Mouse (Mus musculus): ENCODE data around the gene Ssh1. TPM values are rescaled to one million over a fixed set of nuclear protein-coding genes. Genes with fewer than 3 reads are reported as not detected.

Gene Ssh1
- polyA plus RNA-seq, 1 experiment from 2014 or later, result 5.3 TPM

DNA sequence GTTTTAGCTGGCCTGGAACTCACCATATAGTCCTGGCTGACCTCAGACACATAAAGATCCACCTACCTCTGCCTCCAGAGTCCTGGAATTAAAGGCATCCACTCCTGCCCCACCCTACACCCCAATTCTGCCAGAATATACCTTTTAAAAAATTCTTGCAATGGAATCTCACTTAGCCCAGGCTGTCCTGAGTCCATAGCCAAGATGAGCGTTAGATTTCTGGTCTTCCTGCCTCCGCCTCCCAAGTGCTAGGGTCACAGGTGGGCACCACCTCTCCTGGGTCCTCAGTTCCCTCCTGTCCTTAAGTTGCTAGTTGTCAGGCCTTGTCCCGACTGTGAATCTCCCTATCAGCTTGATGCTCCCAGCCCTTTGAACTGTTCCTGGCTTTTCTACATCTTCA, 61.4 kb downstream of the Ssh1 start:
- Histone ChIP-seq H3K4me3 (ENCODE audit: low read depth, low read length) (no peak overlapping the region), H3K36me3 (ENCODE audit: control insufficient read depth, insufficient read depth, low read length) (no peaks in the 10 kb centered on the region), H3K9me3 (ENCODE audit: control insufficient read depth, low read length) (peaks cover 3% of the 10 kb centered on the region; the same call in 1 of the 2 replicates), H3K9ac (ENCODE audit: low read length) (no peak overlapping the region), H3K4me2 (replicated peaks; ENCODE audit: low read depth) (no peak overlapping the region), H3K27me3 (ENCODE audit: control insufficient read depth, insufficient read depth, low read length) (no peaks in the 10 kb centered on the region), H3K27ac (replicated peaks) (no peak overlapping the region), H3K4me1 (replicated peaks; ENCODE audit: control insufficient read depth, insufficient read depth) (peaks cover 5% of the 10 kb centered on the region; the same call in 1 of the 2 replicates)
- no peak for ATAC-seq (ENCODE audit: low FRiP score, low TSS enrichment)
- TF ChIP-seq EP300 (optimal IDR thresholded peaks at IDR 0.05), result no peak
- no peak for TF ChIP-seq CTCF (IDR thresholded peaks at IDR 0.05; ENCODE audit: low read depth)
- 66% methylated on average over 3 of the region's 3 CpGs for WGBS
- no peak for DNase-seq (ENCODE audit: low spot score)

DNA sequence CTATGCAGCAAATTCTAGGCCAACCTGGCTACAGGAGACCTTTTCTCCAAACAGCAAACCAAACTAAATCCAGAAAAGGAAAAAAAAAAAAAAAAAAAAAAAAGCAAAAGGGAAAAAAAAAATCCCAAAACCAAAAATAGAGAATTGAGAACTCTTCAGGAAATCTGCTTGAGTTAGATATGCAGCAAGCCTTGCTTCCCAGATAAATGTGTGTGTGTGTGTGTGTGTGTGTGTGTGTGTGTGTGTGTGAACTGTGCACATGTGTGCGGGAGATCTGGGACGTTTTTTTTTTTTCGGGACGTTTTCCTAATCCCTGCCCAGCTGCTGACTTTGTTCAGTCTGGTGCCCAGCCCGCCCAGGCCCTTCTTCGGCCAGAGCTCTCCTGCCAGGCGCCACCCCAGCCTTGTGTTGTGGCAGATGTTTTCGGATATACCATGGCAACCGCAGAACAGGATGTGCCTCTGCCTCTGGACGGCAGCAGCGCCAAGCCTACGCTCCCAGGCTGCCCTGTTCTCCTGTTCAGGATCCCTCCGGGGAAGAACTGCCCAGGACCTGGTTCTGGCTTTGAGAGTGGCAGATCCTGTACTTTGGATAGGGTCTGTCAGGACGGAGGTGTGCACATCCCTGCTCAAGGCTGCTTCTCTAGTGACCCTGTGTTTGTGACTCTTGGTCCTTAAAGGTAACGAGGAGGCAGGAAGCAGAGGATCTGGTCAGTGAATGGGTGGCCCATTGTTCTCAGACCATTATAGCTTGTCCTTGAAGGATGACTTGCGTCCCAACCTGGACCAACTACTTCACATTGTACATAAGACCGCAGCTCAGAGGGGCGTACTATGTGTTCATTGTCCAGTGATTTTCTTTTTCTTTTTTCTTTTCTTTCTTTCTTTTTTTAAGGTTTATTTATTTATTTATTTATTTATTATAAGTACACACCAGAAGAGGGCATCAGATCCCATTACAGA, 62.8 kb downstream of the Ssh1 start:
- ATAC-seq (ENCODE audit: low FRiP score, low TSS enrichment) (peak; percentile 84), DNase-seq (ENCODE audit: low spot score) (peak; percentile 66)
- Histone ChIP-seq H3K36me3 (ENCODE audit: control insufficient read depth, insufficient read depth, low read length) (no peaks in the 10 kb centered on the region), H3K27me3 (ENCODE audit: control insufficient read depth, insufficient read depth, low read length) (no peaks in the 10 kb centered on the region), H3K9ac (ENCODE audit: low read length) (no peak overlapping the region), H3K9me3 (ENCODE audit: control insufficient read depth, low read length) (peaks cover 3% of the 10 kb centered on the region; the same call in 1 of the 2 replicates), H3K27ac (replicated peaks) (peak overlapping the region; percentile 69), H3K4me3 (ENCODE audit: low read depth, low read length) (no peak overlapping the region), H3K4me2 (replicated peaks; ENCODE audit: low read depth) (0 out of 2 replicates have a peak overlapping the region, but pooled peaks have one; percentile 0), H3K4me1 (replicated peaks; ENCODE audit: control insufficient read depth, insufficient read depth) (peaks cover 5% of the 10 kb centered on the region; the same call in 1 of the 2 replicates)
- 29% methylated on average over 18 of the region's 18 CpGs for WGBS
- TF ChIP-seq EP300 (optimal IDR thresholded peaks at IDR 0.05) (no peak), CTCF (IDR thresholded peaks at IDR 0.05; ENCODE audit: low read depth) (peak; percentile 21; the same call in 1 of the 2 replicates)

DNA sequence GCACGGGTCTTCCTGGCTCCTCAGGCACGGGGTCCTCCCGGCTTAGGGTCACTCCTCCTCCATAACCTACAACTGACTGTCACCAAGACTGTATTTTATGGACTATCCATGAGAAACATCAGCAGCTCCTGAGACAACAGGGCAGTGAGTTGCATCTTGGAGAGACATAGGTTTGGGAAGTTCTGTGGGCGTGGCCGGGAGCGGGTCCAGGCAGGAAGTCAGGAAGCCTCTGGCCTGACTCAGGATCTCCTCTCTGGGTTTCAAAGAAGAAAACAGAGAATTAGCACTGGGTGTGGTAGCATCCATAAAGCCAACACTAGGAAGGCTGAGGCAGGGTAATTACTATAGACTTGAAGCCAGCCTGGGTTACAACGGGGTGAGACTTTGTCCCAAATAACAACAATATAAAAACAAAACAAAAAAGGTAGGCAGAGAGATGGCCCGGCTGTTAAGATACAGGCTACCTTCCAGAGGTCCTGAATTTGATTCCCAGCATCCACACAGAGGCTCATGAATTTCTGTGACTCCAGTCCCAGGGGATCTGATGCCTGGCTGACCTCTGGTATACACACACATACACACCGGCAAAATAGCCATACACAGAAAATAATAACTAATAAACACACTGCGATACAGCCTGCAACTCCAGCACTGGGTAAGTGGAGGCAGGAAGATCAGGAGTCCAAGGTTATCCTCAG, 63.6 kb downstream of the Ssh1 start:
- Histone ChIP-seq H3K27me3 (ENCODE audit: control insufficient read depth, insufficient read depth, low read length) (no peaks in the 10 kb centered on the region), H3K4me1 (replicated peaks; ENCODE audit: control insufficient read depth, insufficient read depth) (peaks cover 5% of the 10 kb centered on the region; the same call in 1 of the 2 replicates), H3K9me3 (ENCODE audit: control insufficient read depth, low read length) (peaks cover 3% of the 10 kb centered on the region; the same call in 1 of the 2 replicates), H3K4me3 (ENCODE audit: low read depth, low read length) (no peak overlapping the region), H3K4me2 (replicated peaks; ENCODE audit: low read depth) (no peak overlapping the region), H3K9ac (ENCODE audit: low read length) (no peak overlapping the region), H3K36me3 (ENCODE audit: control insufficient read depth, insufficient read depth, low read length) (no peaks in the 10 kb centered on the region), H3K27ac (replicated peaks) (peak overlapping the region; percentile 65; the same call in 1 of the 2 replicates)
- peak; percentile 14 for DNase-seq (ENCODE audit: low spot score)
- 46% methylated on average over 10 of the region's 10 CpGs for WGBS
- ATAC-seq (ENCODE audit: low FRiP score, low TSS enrichment), result no peak
- no peak for TF ChIP-seq CTCF (IDR thresholded peaks at IDR 0.05; ENCODE audit: low read depth)
- TF ChIP-seq EP300 (optimal IDR thresholded peaks at IDR 0.05), result no peak

DNA sequence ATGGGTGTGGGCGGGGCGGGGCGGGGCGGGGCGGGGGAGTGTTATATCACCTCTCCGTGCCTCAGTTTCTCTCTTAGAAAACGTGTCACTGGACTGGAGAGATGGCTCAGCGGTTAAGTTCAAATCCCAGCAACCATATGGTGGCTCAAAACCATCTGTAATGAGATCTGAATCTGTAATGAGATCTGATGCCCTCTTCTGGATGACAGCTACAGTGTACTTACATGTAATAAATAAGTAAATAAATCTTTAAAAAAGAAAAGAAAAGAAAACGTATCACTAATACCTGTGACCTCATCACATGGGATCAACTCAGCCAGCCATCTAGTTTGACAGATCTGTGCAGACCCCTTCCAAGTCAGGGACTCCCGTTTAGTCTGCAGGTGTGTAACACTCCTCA, 64.2 kb downstream of the Ssh1 start:
- DNase-seq (ENCODE audit: low spot score), result no peak
- no peak overlapping the region for H3K4me2 ChIP-seq (replicated peaks; ENCODE audit: low read depth)

DNA sequence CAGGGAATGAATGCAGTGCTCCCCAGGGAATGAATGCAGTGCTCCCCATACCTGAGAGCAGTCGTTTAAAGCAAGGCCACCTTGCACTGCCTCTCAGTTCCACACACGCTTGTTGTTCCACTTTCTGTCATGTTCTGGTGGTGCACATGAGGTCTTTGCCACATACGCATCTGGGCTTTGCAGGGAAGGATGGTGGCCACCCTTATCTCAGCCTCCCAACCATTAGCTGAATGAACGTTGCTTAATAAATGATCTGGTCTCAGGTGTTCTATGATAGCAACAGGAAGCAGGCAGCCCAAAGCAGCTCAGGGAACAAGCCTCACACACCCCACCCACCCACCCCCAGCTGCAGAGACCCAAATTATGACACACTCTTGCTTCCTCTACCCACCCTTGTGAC, 69.1 kb downstream of the Ssh1 start:
- WGBS, result 75% methylated on average over 4 of the region's 4 CpGs
- no peak overlapping the region for H3K4me3 ChIP-seq (ENCODE audit: low read depth, low read length)
- H3K36me3 ChIP-seq (ENCODE audit: control insufficient read depth, insufficient read depth, low read length), result no peaks in the 10 kb centered on the region
- TF ChIP-seq CTCF (IDR thresholded peaks at IDR 0.05; ENCODE audit: low read depth) (no peak), EP300 (optimal IDR thresholded peaks at IDR 0.05) (no peak)
- no peaks in the 10 kb centered on the region for H3K27me3 ChIP-seq (ENCODE audit: control insufficient read depth, insufficient read depth, low read length)
- no peak overlapping the region for H3K9ac ChIP-seq (ENCODE audit: low read length)
- no peaks in the 10 kb centered on the region for H3K4me1 ChIP-seq (replicated peaks; ENCODE audit: control insufficient read depth, insufficient read depth)
- DNase-seq (ENCODE audit: low spot score) (no peak), ATAC-seq (ENCODE audit: low FRiP score, low TSS enrichment) (no peak)
- no peak overlapping the region for H3K4me2 ChIP-seq (replicated peaks; ENCODE audit: low read depth)
- no peak overlapping the region for H3K27ac ChIP-seq (replicated peaks)
- peaks cover 3% of the 10 kb centered on the region; the same call in 1 of the 2 replicates for H3K9me3 ChIP-seq (ENCODE audit: control insufficient read depth, low read length)

More for the DNA sequence above, 64.2 kb downstream of the Ssh1 start:
- ATAC-seq (ENCODE audit: low FRiP score, low TSS enrichment), result no peak
- H3K9ac ChIP-seq (ENCODE audit: low read length), result no peak overlapping the region
- H3K27me3 ChIP-seq (ENCODE audit: control insufficient read depth, insufficient read depth, low read length), result no peaks in the 10 kb centered on the region
- H3K9me3 ChIP-seq (ENCODE audit: control insufficient read depth, low read length), result peaks cover 3% of the 10 kb centered on the region; the same call in 1 of the 2 replicates
- H3K27ac ChIP-seq (replicated peaks), result no peak overlapping the region; the same call in 1 of the 2 replicates
- peaks cover 5% of the 10 kb centered on the region; the same call in 1 of the 2 replicates for H3K4me1 ChIP-seq (replicated peaks; ENCODE audit: control insufficient read depth, insufficient read depth)
- H3K36me3 ChIP-seq (ENCODE audit: control insufficient read depth, insufficient read depth, low read length), result no peaks in the 10 kb centered on the region
- H3K4me3 ChIP-seq (ENCODE audit: low read depth, low read length), result no peak overlapping the region
- TF ChIP-seq EP300 (optimal IDR thresholded peaks at IDR 0.05) (no peak), CTCF (IDR thresholded peaks at IDR 0.05; ENCODE audit: low read depth) (peak; percentile 25; the same call in 1 of the 2 replicates)
- WGBS, result 62% methylated on average over 10 of the region's 10 CpGs

Data from stomach, postnatal 0 days (tissue).